8 mouse cellular contexts compared by ENCODE assay signal in genomic region chr13:119631482-119632155, GRCm38 (mm10). TPM values are rescaled to one million over a fixed set of nuclear protein-coding genes. Genes with fewer than 3 reads are reported as not detected.
DNase-seq lines count a peak whose midpoint lies in the region; ATAC-seq lines count a peak whose summit lies in the region.

No protein-coding gene starts in this region.

- H3K27ac ChIP-seq in hindbrain, embryonic 11.5 days (ENCODE audit: low read depth, low read length) = no peak overlapping the region
- H3K27ac ChIP-seq in lung, embryonic 15.5 days = no peak overlapping the region

- peak overlapping the region; percentile 49 for H3K4me3 ChIP-seq in hindbrain, embryonic 11.5 days (ENCODE audit: low read depth, low read length)
- H3K4me3 ChIP-seq in lung, embryonic 15.5 days = peak overlapping the region; percentile 52

- ATAC-seq in hindbrain, embryonic 11.5 days (ENCODE audit: low FRiP score) = peak; percentile 96
- ATAC-seq in lung, embryonic 15.5 days (ENCODE audit: borderline replicate concordance, extremely low read depth, low FRiP score, low TSS enrichment) = peak; percentile 92

- H3K27me3 ChIP-seq in hindbrain, embryonic 11.5 days (ENCODE audit: control insufficient read depth, insufficient read depth, low read length) = no peaks in the 10 kb centered on the region
- no peaks in the 10 kb centered on the region for H3K27me3 ChIP-seq in lung, embryonic 15.5 days

- DNase-seq in T-cell, adult 2 months (ENCODE audit: low spot score) = peak; percentile 86
- peak; percentile 92 to 93 for DNase-seq in cerebellum, postnatal 14 days
- DNase-seq in frontal cortex, postnatal 10 days (ENCODE audit: low spot score in 2 of 2) = peak; percentile 74 to 86
- peak; percentile 96 for DNase-seq in hindbrain, embryonic 11.5 days (ENCODE audit: low spot score)
- peak; percentile 89 for DNase-seq in layer of hippocampus, adult 9-11 months
- DNase-seq in ovary, adult 18-20 months (ENCODE audit: low spot score) = peak; percentile 77
- DNase-seq in thymus, postnatal 0 days (ENCODE audit: low spot score) = peak; percentile 88

- H3K9me3 ChIP-seq in hindbrain, embryonic 11.5 days (ENCODE audit: control insufficient read depth, low read length) = no peaks in the 10 kb centered on the region
- H3K9me3 ChIP-seq in lung, embryonic 15.5 days = no peaks in the 10 kb centered on the region

- no peaks in the 10 kb centered on the region for H3K4me1 ChIP-seq in hindbrain, embryonic 11.5 days (replicated peaks; ENCODE audit: control insufficient read depth, insufficient read depth, low read length)
- H3K4me1 ChIP-seq in lung, embryonic 15.5 days = no peaks in the 10 kb centered on the region

- H3K9ac ChIP-seq in hindbrain, embryonic 11.5 days (ENCODE audit: low read depth, low read length) = 0 out of 2 replicates have a peak overlapping the region, but pooled peaks have one; percentile 11
- no peak overlapping the region for H3K9ac ChIP-seq in lung, embryonic 15.5 days

- 20% methylated on average over 23 of the region's 33 CpGs for WGBS in hindbrain, embryonic 11.5 days
- 3% methylated on average over 29 of the region's 33 CpGs for WGBS in lung, embryonic 15.5 days

- peak overlapping the region; percentile 42 for H3K4me2 ChIP-seq in hindbrain, embryonic 11.5 days (replicated peaks; ENCODE audit: low read depth, low read length)
- peak overlapping the region; percentile 75 for H3K4me2 ChIP-seq in lung, embryonic 15.5 days

- no peaks in the 10 kb centered on the region for H3K36me3 ChIP-seq in hindbrain, embryonic 11.5 days (ENCODE audit: control insufficient read depth, insufficient read depth, low read length)
- H3K36me3 ChIP-seq in lung, embryonic 15.5 days = no peaks in the 10 kb centered on the region

RNA-seq across cellular contexts. Expression of gene Ccl28, which starts 8.0 kb away (rescaled TPM):
- 0.15 TPM in 1 of 2 replicates, not detected in the other for polyA plus RNA-seq in hindbrain, embryonic 11.5 days (2014; fragmentation: Nextera tagmentation; extraction: Ambion mirVana)
- polyA plus RNA-seq in lung, embryonic 15.5 days (2015; fragmentation: Nextera tagmentation; extraction: Ambion mirVana) = 0.13 TPM in 1 of 2 replicates, not detected in the other
- polyA plus RNA-seq in thymus, postnatal 0 days (2015; fragmentation: Nextera tagmentation; extraction: Ambion mirVana) = 0.04 and 0.08 TPM in 2 replicates

RNA-seq across cellular contexts. Expression of gene Hmgcs1, which starts 58.6 kb away (rescaled TPM):
- 493 and 527 TPM in 2 replicates for polyA plus RNA-seq in hindbrain, embryonic 11.5 days (2014; fragmentation: Nextera tagmentation; extraction: Ambion mirVana)
- polyA plus RNA-seq in lung, embryonic 15.5 days (2015; fragmentation: Nextera tagmentation; extraction: Ambion mirVana) = 109 and 115 TPM in 2 replicates
- polyA plus RNA-seq in thymus, postnatal 0 days (2015; fragmentation: Nextera tagmentation; extraction: Ambion mirVana) = 67.1 and 74.2 TPM in 2 replicates
